Mouse (Mus musculus) urinary bladder, postnatal 10 days (tissue): ENCODE data around the gene Ttc17.

Experiments
- DNase-seq: peaks from one replicate; pipeline ENCODE4 v3.0.0; 2022; ENCODE audit warnings: low spot score

Gene Ttc17

DNA sequence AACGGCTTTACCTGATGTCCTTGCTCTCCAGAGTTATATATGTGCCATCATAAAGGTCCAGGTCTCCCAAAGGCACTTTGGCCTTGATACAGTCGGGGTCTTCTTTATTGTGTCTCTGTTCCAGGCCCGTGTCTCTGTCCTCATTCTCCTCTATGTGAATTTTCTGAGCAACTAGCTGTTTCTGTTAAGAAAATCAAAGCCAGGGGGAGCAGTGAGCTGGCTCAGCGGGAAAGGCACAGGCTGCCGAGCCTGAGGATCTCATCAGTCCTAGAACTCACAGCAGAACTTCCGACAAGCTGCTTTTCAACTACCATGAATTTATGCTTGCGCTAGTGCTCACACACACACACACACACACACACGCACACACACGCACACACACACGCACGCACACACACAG is 27.8 kb downstream of the Ttc17 start:
- DNase-seq = no peak

DNA sequence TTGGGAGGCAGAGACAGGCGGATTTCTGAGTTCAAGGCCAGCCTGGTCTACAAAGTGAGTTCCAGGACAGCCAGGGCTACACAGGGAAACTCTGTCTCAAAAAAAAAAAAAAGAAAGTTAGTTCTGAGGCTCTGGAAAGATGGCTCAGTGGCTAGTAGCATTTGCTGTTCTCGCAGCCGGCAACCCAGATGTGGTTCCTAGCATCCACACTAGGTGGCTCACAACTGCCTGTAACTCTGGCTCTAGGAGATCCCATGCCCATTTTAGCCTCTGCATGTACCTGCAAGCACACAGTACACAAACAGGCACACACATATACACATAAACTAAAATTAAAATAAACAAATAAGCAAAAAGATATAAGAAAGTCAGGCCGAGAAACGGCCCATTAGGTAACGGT is 35.4 kb downstream of the Ttc17 start:
- DNase-seq = no peak

DNA sequence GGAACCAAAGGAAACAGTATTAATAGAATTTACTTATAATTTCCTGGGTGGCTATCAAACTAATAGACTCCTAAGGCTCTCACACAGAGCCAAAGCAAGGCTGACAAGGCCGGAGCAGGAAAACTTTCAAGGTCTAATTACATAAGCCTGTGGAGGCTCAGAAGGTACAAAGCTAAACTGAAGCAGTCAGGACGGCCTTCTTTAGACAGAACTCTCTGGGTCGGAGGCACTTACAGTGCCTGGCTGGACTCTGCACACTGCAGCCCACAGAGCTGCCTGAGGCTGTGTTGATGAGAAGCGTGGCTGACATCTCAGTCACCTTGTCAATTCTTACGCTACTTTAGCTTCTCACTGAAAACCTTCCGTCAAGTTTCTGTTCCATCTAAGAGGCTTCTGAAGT is 42.7 kb downstream of the Ttc17 start:
- no peak for DNase-seq

DNA sequence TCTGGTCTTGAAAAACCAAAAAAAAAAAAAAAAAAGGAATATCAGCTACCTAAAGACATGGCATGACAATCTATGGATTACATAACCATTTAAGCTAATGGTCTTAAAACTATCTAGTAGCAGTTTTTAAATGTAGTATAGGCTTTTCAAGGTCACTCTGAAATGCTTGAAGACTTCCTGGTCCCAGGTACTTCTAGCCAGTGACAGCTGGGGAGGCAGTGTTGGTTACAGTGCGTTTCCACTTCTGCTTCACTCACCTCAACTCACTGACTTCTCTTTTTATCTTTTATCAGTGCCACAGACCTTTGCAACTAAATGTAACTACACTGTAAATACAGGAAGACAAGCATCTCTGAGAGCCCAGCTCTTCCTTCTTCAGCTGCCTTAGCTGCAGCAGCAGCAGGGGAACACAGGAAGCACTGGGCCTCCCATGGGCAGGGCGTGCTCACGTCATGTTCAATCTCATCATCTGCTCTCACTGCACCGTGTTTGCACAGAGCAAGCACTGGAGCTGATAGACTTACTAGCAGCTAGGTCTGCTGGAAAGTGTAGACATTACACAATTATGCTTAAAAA is 46.0 kb downstream of the Ttc17 start:
- no peak for DNase-seq

DNA sequence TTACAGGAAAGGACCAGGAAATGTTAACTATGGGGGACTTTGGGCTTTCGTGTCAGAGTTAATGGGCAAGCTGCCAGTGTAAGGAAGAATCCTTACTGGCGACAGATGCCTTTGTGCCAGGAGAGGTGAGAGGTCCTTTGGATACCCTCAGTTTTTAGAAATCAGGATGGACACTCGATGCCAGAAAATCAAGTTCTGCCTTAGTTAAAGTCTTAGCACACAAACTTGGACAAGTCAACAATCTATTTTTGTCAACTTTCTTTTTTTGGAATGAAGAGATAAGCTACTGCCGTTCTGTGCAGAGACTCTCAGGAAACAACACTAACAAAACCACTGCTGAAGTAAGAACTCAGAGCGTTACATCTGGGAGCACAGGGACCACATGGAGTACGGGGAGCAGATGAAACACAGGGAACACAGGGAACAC is 58.3 kb downstream of the Ttc17 start:
- no peak for DNase-seq

DNA sequence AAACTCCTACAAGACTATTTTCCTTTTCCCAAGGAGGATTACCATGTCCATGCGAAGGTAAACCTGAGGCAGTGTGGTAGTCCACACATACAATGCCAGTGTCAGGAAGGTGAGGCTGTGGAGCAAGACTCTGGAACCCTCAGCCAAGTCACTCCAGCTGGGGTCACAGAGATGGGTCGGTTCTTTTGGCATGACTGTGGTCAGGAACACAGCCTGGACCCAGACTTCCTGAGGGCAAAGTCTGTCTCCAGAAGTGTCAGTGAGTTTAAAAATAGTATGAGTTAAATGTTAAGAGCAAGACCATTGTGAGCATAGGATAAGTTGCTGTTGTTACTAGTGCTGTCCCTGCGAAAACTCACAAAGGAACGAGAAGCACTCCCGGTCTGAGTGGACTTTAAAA is 59.7 kb downstream of the Ttc17 start:
- no peak for DNase-seq

DNA sequence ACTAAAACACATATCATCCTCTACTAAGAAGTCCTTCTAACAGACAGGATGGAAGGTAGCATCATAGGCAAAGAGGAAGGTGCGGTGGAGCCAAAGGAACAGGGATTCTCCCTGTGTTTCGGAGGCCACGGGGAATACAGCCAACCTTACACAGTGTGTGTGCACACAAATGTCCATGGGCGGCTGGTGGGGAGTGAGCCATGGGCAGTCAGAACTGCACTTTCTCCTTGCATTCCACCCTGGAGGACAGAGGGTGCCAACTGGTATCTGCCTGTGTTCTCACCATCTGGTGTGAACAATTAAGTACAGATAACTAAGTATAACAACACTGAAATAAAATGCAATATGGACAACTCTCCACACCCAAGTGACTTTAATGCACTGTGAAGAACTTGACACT is 61.9 kb downstream of the Ttc17 start:
- no peak for DNase-seq

DNA sequence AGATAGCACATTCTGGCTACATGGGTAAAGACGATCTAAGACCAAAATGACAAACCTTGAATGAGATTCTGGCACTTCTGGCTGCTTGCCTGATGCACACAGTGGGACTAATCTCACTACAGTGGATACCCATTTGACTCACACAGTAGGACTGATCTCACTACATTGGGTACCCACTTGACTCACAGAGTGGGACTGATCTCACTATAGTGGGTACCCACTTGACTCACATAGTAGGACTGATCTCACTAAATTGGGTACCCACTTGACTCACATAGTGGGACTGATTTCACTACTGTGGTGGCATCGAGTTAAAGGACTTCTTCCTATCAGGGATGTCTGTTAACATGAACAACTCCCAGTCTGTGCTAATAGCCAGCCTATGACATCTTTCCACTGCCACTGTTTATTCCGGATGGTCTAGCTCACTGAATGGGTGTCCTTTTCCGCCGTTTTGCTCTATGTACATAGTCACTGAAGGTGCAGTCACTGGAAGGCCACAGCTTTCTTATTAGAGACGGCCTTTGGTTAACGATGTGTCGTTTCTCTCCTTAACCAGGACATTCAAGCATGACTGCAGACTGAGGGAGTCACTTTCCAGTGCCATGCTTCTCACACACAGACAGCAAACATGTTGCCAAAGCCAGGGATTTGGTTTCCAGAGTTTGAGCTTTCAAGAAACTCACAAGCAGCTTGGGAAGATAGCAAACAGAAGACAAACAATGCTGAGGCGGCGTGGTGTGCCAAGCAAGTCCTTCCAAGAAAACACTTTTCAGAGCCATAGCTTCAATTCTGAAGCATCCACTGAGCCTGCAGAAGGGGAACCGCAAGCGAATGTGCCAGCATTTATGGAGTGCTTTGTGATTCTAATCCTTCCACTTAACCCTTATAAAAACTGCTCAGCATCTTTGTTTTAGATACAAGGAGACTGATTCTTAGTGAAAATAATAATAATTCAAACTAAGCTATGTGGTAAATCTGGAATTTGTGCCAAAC is 62.9 kb downstream of the Ttc17 start:
- DNase-seq = no peak

DNA sequence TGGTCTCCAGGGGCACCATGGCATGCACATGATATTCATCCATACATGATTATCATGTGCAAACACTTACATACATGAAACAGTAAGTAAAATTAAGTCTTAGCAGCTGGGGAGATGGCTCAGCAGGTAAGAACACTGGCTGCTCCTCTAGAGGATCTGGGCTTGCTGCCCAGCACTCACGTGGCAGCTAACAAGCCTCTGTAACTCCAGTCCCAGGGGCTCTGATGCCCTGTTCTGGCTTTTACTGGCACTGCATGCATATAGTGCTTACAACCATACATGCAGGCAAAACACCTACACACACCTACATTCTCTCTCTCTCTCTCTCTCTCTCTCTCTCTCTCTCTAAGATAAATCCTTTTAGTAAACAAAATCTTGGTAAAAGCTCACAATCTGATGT is 65.7 kb downstream of the Ttc17 start:
- DNase-seq = no peak

DNA sequence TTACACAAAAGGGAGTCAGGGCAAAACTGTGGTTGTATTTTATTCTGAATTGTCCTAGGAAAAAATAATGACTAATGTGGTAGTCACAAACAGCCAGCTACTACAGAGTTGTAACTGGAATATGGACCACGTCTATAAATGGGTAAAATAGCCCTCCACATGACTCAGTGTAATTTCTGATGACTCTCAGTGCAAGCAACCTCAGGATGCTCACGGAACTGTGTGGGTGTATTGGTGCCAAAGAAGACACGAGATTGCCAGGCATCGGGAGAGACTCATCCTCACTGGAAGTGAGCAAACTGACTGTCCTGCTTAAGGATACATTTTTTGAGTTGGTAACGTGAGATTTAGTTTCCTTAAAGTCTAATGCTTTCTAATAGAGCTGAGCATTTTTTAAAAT is 67.0 kb downstream of the Ttc17 start:
- no peak for DNase-seq

DNA sequence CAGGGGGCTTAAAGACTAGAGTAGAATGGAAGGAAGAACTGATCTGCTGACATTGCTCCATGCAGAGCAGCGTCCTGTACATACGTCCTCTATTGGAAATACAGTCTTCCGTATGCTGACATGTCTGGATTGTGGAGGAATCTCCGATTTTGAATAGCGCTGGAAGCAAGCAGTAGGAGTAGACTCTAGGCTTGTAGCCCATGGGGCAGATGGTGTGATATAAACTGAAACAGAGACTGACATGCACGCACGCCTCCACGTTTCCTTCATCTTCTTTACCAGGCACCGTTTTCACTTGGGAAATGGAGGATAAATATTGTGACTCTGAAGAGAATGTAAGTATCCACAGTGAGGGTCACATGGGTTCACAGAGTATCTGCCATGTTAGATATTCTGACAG is 70.2 kb downstream of the Ttc17 start:
- no peak for DNase-seq

DNA sequence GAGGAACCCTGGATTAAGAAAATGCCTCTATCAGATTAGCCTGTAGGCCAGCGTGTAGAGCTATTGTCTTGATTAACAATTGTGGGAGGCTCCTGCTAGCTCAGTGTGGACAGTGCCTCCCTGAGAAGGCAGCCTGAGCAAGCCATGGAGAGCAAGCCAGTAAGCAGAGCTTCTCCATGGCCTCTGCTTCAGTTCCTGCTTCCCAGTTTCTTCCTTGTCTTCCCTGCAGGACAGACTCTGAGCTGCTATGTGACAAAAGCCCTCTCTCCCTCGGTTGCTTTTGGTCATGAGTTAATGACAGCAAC is 71.8 kb downstream of the Ttc17 start:
- DNase-seq = no peak

DNA sequence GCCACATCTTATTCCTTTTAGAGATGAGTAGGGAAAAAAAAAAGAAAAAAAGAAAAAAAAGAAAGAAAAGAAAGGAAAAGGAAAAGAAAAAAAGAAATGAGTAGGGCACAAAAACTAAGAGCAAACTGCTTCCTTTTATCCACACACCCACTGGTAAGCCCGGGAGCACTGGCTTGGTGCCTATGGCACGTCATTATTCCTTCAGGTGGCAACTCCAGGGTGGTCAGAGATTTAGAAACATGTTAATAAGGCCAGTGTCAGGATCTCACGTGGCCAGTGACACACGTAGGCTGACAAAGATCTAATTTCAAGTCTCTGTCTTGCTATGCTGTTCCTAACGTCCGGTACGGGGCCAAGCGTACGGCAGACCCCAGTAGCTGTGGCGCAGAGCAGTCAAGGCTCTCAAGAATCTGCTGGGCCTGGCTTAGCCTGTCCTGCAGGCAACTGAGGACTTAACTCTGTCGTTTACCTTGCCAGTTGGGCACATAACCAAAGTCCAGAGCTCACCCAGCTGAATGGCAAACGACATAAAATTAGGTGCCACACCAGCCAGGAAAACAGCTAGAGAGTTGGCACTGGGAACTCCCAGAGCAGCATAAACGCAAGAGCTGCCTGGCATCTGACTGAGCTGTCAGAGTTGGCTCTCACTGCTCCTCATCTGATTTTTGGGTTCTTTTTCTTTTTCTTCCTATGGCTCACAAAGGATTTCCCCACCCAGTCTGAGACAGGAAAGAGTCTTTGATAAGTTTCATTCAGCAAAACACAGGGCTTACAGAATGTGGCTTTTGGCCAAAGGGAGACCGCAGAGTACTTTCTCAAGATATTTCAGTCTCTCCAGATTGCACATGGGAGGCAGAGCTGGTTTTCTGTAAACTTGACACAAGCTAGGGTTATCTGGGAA is 72.4 kb downstream of the Ttc17 start:
- no peak for DNase-seq

DNA sequence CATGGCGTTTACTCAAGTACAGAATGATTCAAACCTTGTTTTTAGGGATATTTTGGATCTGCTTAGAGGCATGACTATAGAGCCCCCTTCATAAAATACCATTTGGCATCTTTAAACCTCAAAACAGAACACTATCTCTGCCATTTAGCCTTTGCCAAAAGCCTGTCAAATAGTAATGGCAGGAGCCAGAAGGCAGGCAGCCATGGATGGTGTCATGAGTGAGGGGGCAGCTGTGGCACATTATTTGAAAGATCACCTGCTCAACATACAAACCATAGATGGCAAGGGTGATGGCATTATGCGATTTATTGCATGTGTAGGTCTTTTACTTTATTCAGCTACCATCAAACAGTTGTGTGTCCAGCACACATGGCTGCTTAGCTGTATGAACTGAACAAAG is 73.4 kb downstream of the Ttc17 start:
- DNase-seq = no peak

DNA sequence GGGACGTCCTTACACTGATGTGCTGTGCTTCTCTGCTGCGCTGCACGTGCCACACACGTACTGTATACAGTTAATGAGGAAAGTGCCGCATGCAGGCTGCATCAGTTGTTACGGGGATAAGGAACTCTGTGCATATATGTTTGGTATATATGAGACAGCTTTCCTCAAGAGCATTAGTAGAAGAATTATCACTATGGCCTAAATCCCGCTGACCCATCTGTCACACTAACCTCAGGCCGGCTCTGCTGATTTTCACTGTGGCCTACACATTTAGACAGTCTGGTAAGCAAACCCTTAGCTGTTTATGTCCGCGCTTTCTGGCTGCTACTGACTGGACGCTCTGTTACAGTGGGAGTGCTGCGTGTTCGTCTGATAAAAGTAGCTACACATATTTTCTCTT is 77.2 kb downstream of the Ttc17 start:
- no peak for DNase-seq

DNA sequence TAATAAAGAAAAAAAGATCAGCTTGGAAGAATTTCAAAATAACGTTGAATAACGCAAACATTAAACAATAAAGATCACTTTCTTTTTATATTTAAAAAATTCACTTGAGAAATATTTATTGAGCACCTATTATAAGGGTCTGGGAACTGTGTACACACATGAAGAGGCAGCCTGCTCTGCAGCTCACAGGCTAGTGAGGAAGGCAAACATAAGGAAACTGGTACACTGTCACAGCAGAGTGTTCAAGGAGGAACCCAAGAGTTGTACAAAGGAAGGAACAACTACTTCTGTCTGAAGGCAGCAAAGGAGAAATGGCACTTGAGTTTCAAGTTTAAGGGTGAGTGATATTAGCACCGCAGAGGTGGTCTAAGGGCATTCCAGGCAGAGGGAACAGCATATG is 78.7 kb downstream of the Ttc17 start:
- DNase-seq = no peak

DNA sequence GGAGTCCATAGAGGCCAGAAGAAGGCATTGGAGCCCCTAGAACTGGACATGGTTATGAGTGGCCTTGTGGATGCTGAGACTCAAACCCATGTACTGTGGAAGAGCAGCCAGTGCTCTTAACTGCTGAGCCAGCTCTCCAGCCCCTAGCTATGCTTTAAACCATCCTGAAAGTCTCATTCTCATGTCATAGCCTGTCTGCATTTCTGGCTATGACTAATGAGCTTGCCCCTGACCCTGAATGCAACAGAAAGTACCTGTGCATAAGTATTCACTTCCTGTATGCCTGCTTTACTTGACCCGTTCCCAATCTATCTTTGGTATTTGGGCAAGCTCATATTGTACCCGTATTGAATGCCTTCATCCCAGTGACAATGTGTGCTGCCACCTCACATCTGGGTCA is 86.7 kb downstream of the Ttc17 start:
- DNase-seq = no peak

DNA sequence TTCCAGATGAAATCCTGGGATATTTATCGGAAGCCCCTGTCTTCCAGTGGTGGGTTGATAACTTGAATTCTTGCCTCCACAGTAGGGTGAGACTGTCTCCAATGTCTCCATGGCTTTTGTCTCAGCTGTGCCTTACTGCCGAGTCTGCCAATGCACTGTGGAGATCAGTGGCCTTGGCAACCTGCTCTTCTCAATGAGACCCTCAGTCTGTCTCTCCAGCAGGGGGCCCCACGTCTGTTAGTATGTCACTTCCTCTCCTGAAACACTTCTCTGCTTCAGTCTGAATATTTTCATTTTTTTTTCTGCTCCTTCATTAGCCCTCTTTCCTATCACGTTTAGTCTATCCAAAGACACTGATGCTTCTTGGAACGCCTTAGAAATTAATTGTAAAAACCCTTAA is 90.0 kb downstream of the Ttc17 start:
- no peak for DNase-seq

DNA sequence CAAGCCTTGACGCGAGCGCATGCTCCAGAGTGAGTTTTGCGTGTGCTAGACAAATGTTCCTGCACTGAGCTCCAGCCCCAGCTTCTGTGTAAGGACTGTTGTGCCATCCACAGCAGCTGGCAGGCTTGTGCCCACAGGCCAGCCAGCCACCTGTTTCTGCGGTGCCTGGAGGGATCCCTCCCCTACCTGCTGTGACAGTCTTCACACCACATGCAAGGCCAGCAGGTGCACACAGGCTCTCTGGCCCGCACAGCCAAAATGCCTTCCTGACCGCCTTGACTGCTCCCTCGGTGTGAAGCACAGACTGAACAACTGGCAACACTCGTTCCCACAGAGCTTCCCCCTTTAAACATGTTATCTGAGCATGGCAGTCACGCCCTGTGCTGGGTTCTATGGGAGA is 102.5 kb downstream of the Ttc17 start:
- DNase-seq = no peak

DNA sequence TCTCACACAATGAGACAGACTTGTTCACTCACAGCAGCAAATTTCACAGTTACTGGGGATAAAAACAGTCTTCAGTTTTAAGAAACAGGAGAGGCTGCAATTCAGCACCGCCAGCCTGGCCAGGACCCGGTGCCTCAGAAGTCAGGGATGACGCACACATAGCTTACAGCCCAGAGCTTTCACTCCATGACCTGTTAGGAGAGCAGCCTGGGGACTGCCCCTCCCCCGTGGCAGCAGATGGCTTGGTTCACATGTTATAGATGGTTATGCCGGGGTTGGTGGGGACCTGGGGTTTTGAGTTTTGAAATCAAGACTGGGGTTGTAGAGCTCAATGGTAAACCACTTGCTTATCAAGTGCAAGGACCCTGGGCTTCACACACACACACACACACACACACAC is 104.1 kb downstream of the Ttc17 start:
- no peak for DNase-seq

DNA sequence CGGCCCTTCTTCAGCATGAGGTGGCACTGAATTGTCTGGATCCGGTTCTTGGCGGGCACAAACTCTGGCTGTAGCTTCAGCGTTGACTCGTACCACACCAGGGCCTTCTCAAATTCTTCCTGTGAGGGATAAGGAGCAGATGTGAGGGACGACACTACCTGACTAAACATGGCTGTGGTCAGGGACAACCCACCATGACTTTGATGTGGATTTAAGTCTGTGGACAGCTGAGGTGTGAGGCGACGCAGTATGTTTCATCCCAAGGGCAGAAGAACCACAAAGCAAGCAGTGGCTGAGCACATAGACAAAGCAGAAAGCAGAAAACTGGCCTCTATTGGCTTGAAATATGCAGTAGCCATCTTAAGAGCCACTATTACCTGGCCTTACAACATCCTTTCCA is 104.7 kb downstream of the Ttc17 start:
- no peak for DNase-seq

DNA sequence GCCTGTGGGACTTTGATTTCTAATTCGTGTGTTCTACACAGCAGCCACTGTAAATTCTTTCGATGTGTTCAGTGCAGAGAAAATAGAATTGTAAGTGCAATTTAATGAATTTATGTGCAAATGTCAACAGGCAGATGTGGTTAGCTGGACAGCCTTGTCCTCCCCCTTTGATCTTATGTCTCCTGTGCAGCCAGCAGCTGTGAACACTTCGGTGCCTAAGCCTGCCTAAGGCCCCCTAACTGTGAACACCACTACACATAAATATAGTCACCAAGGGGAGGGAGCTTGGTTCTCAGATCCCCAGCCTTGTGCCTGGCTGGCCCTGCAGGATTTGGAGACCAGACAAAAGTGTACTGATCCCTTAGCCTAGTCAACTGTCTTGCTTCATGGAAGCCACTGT is 109.0 kb downstream of the Ttc17 start:
- no peak for DNase-seq

DNA sequence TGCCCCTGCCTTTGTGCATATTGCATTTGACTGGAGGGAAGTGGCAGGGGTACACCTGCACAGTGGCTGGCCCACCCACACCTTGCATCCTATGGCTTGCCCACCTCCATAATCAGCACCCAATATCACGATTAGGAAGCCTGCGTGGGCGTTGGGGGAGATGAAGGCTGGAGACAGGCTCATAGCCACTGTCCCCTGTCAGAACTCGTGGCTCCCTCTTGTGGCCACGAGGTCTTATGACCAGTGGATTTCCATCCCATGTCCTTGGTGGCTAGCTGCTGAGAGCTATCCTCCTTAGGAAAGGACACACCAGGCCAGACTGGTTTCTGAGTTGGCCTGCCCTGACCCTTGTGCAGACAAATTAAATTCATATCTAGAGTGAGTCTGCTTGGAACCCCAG is 116.0 kb downstream of the Ttc17 start:
- DNase-seq = peak; percentile 19
